Mouse (Mus musculus) forebrain, embryonic 15.5 days (tissue): ENCODE results near the gene Pde9a. TPM values are rescaled to one million over a fixed set of nuclear protein-coding genes. Genes with fewer than 3 reads are reported as not detected.

Source experiments
- ATAC-seq: fragments of 200-750 bp; cut with Nextera tagmentation; replicated peaks from 2 replicates; pipeline ENCODE4 v1.8.0; 2017; ENCODE audit warnings: mild to moderate bottlenecking, moderate TSS enrichment, moderate library complexity
- H3K27ac ChIP-seq: fragments of 300-500 bp; sonication (generic); replicated peaks from 2 replicates; pipeline ENCODE4 v1.5.1; 2015; ENCODE audit warnings: mild to moderate bottlenecking, inconsistent platforms
- H3K27me3 ChIP-seq: fragments of 300-500 bp; sonication (generic); 2 replicates; pipeline ENCODE4 v1.6.1; 2015; ENCODE audit warnings: inconsistent platforms
- H3K36me3 ChIP-seq: fragments of 300-500 bp; sonication (generic); 2 replicates; pipeline ENCODE4 v1.6.1; 2015; ENCODE audit warnings: mild to moderate bottlenecking, inconsistent platforms
- H3K4me1 ChIP-seq: fragments of 300-500 bp; sonication (generic); 2 replicates; pipeline ENCODE4 v1.6.1; 2015; ENCODE audit warnings: inconsistent platforms
- H3K4me2 ChIP-seq: fragments of 300-500 bp; sonication (generic); replicated peaks from 2 replicates; pipeline ENCODE4 v1.6.1; 2015; ENCODE audit warnings: mild to moderate bottlenecking, inconsistent platforms
- H3K4me3 ChIP-seq: fragments of 300-500 bp; sonication (generic); 2 replicates; pipeline ENCODE4 v1.5.1; 2015; ENCODE audit warnings: mild to moderate bottlenecking, inconsistent platforms
- H3K9ac ChIP-seq: fragments of 300-500 bp; sonication (generic); replicated peaks from 2 replicates; pipeline ENCODE4 v1.6.1; 2015; ENCODE audit warnings: mild to moderate bottlenecking, inconsistent platforms
- H3K9me3 ChIP-seq: fragments of 300-500 bp; sonication (generic); 2 replicates; pipeline ENCODE4 v1.6.1; 2016; ENCODE audit warnings: inconsistent platforms
- WGBS: fragments of 180-500 bp; shearing (Covaris S2); methylation state at CpG from one replicate; pipeline ENCODE4 v1.1.7; 2015; ENCODE audit warnings: mixed read lengths; 5-methylcytosine and 5-hydroxymethylcytosine counted together
- polyA plus RNA-seq: library from polyadenylated mRNA; unstranded; fragments of >200 nt; fragmentation: Nextera tagmentation; extraction: Ambion mirVana; gene quantifications from 2 replicates; pipeline ENCODE4 v1.2.1, GENCODE M21; 2015

Pde9a gene
- polyA plus RNA-seq, 1 experiment from 2014 or later: 59.6 TPM

GRCm38 (mm10) chr17:31420658-31421057, 34.6 kb downstream of the Pde9a start:
- Histone ChIP-seq H3K4me1 (peaks cover 20% of the 10 kb centered on the region), H3K27me3 (no peaks in the 10 kb centered on the region), H3K9me3 (no peaks in the 10 kb centered on the region), H3K27ac (peak overlapping the region; percentile 42; the same call in 1 of the 2 replicates), H3K9ac (no peak overlapping the region), H3K4me2 (no peak overlapping the region), H3K36me3 (peaks cover 33% of the 10 kb centered on the region), H3K4me3 (no peak overlapping the region)
- ATAC-seq: no peak
- 89% methylated on average over 16 of the region's 16 CpGs for WGBS

- Histone ChIP-seq H3K4me2 (no peak overlapping the region), H3K36me3 (peaks cover 18% of the 10 kb centered on the region; the same call in 1 of the 2 replicates), H3K4me1 (peaks cover 29% of the 10 kb centered on the region), H3K9ac (no peak overlapping the region), H3K27ac (no peak overlapping the region), H3K27me3 (no peaks in the 10 kb centered on the region), H3K9me3 (no peaks in the 10 kb centered on the region), H3K4me3 (no peak overlapping the region)
- no peak for ATAC-seq
- WGBS: 92% methylated on average over 1 of the region's 1 CpGs
Observed at GRCm38 (mm10) chr17:31422381-31422780, 36.4 kb downstream of the Pde9a start.

- WGBS: 42% methylated on average over 2 of the region's 2 CpGs
- H3K9ac ChIP-seq: no peak overlapping the region
- peaks cover 14% of the 10 kb centered on the region; the same call in 1 of the 2 replicates for H3K36me3 ChIP-seq
- no peaks in the 10 kb centered on the region for H3K27me3 ChIP-seq
- no peak overlapping the region for H3K27ac ChIP-seq
- no peak for ATAC-seq
- peaks cover 29% of the 10 kb centered on the region for H3K4me1 ChIP-seq
- H3K4me2 ChIP-seq: no peak overlapping the region
- no peaks in the 10 kb centered on the region for H3K9me3 ChIP-seq
- H3K4me3 ChIP-seq: no peak overlapping the region
Observed at GRCm38 (mm10) chr17:31423020-31423419, 37.0 kb downstream of the Pde9a start.

GRCm38 (mm10) chr17:31424358-31424757, 38.3 kb downstream of the Pde9a start:
- WGBS: 88% methylated on average over 4 of the region's 4 CpGs
- H3K9ac ChIP-seq: no peak overlapping the region

GRCm38 (mm10) chr17:31424798-31425197, 38.8 kb downstream of the Pde9a start:
- Histone ChIP-seq H3K27me3 (no peaks in the 10 kb centered on the region), H3K9me3 (peaks cover 3% of the 10 kb centered on the region), H3K4me1 (peaks cover 16% of the 10 kb centered on the region), H3K4me2 (no peak overlapping the region), H3K27ac (no peak overlapping the region), H3K9ac (no peak overlapping the region), H3K4me3 (no peak overlapping the region), H3K36me3 (peaks cover 26% of the 10 kb centered on the region)
- no peak for ATAC-seq
- WGBS: 49% methylated on average over 8 of the region's 8 CpGs

More at GRCm38 (mm10) chr17:31424358-31424757, 38.3 kb downstream of the Pde9a start:
- Histone ChIP-seq H3K36me3 (peaks cover 23% of the 10 kb centered on the region), H3K4me2 (no peak overlapping the region), H3K4me1 (peaks cover 20% of the 10 kb centered on the region), H3K27ac (no peak overlapping the region), H3K4me3 (no peak overlapping the region), H3K9me3 (peaks cover 1% of the 10 kb centered on the region), H3K27me3 (no peaks in the 10 kb centered on the region)
- no peak for ATAC-seq

GRCm38 (mm10) chr17:31425827-31426698, 40.1 kb downstream of the Pde9a start:
- Histone ChIP-seq H3K36me3 (peaks cover 37% of the 10 kb centered on the region), H3K4me2 (no peak overlapping the region), H3K4me1 (peaks cover 12% of the 10 kb centered on the region; the same call in 1 of the 2 replicates), H3K9ac (no peak overlapping the region), H3K27me3 (no peaks in the 10 kb centered on the region), H3K9me3 (peaks cover 3% of the 10 kb centered on the region), H3K4me3 (no peak overlapping the region), H3K27ac (peak overlapping the region; percentile 48; the same call in 1 of the 2 replicates)
- no peak; the same call in 1 of the 2 replicates for ATAC-seq
- WGBS: 59% methylated on average over 13 of the region's 13 CpGs

GRCm38 (mm10) chr17:31429402-31429801, 43.4 kb downstream of the Pde9a start:
- Histone ChIP-seq H3K27ac (no peak overlapping the region), H3K9me3 (peaks cover 3% of the 10 kb centered on the region), H3K36me3 (peaks cover 26% of the 10 kb centered on the region), H3K4me3 (no peak overlapping the region), H3K9ac (no peak overlapping the region), H3K27me3 (no peaks in the 10 kb centered on the region), H3K4me2 (no peak overlapping the region), H3K4me1 (peaks cover 28% of the 10 kb centered on the region)
- WGBS: 93% methylated on average over 2 of the region's 2 CpGs
- no peak for ATAC-seq

- Histone ChIP-seq H3K36me3 (peaks cover 24% of the 10 kb centered on the region), H3K4me1 (peaks cover 33% of the 10 kb centered on the region), H3K27ac (no peak overlapping the region; the same call in 1 of the 2 replicates), H3K27me3 (no peaks in the 10 kb centered on the region), H3K4me3 (no peak overlapping the region), H3K9ac (no peak overlapping the region), H3K4me2 (no peak overlapping the region), H3K9me3 (peaks cover 3% of the 10 kb centered on the region)
- ATAC-seq: no peak
- WGBS: 66% methylated on average over 5 of the region's 5 CpGs
Observed at GRCm38 (mm10) chr17:31432878-31433281, 46.9 kb downstream of the Pde9a start.

GRCm38 (mm10) chr17:31433401-31433928, 47.5 kb downstream of the Pde9a start:
- Histone ChIP-seq H3K9me3 (peaks cover 3% of the 10 kb centered on the region), H3K4me2 (no peak overlapping the region), H3K27me3 (no peaks in the 10 kb centered on the region), H3K36me3 (peaks cover 24% of the 10 kb centered on the region), H3K4me3 (no peak overlapping the region), H3K9ac (no peak overlapping the region), H3K27ac (peak overlapping the region; percentile 22), H3K4me1 (peaks cover 38% of the 10 kb centered on the region)
- WGBS: 48% methylated on average over 13 of the region's 13 CpGs
- ATAC-seq: no peak

- Histone ChIP-seq H3K9me3 (peaks cover 3% of the 10 kb centered on the region), H3K9ac (peak overlapping the region; percentile 2; the same call in 1 of the 2 replicates), H3K4me1 (peaks cover 38% of the 10 kb centered on the region), H3K27ac (peak overlapping the region; percentile 22), H3K36me3 (peaks cover 17% of the 10 kb centered on the region), H3K4me3 (no peak overlapping the region), H3K4me2 (no peak overlapping the region), H3K27me3 (no peaks in the 10 kb centered on the region)
- ATAC-seq: no peak
- 19% methylated on average over 16 of the region's 16 CpGs for WGBS
Observed at GRCm38 (mm10) chr17:31433978-31434797, 48.2 kb downstream of the Pde9a start.

- no peak overlapping the region for H3K4me2 ChIP-seq
- H3K27ac ChIP-seq: peak overlapping the region; percentile 22
- H3K4me1 ChIP-seq: peaks cover 38% of the 10 kb centered on the region
- 0 out of 2 replicates have a peak overlapping the region, but pooled peaks have one; percentile 2 for H3K9ac ChIP-seq
- no peaks in the 10 kb centered on the region for H3K9me3 ChIP-seq
- no peaks in the 10 kb centered on the region for H3K27me3 ChIP-seq
- H3K36me3 ChIP-seq: peaks cover 12% of the 10 kb centered on the region
- no peak overlapping the region for H3K4me3 ChIP-seq
- no peak for ATAC-seq
- 7% methylated on average over 8 of the region's 8 CpGs for WGBS
Observed at GRCm38 (mm10) chr17:31434825-31435325, 48.9 kb downstream of the Pde9a start.
